Mouse (Mus musculus) left cerebral cortex, adult 11 months (tissue): ENCODE results near the gene Zfp809.
"Not testable (repeated sequence)": the region's sequence is repeated elsewhere in the genome, so short reads cannot be mapped to it uniquely, and the experiment has no call there.

Source experiments
- DNase-seq: peaks from one replicate; pipeline ENCODE4 v3.0.0; 2022; ENCODE audit warnings: low spot score

Zfp809 gene

DNA sequence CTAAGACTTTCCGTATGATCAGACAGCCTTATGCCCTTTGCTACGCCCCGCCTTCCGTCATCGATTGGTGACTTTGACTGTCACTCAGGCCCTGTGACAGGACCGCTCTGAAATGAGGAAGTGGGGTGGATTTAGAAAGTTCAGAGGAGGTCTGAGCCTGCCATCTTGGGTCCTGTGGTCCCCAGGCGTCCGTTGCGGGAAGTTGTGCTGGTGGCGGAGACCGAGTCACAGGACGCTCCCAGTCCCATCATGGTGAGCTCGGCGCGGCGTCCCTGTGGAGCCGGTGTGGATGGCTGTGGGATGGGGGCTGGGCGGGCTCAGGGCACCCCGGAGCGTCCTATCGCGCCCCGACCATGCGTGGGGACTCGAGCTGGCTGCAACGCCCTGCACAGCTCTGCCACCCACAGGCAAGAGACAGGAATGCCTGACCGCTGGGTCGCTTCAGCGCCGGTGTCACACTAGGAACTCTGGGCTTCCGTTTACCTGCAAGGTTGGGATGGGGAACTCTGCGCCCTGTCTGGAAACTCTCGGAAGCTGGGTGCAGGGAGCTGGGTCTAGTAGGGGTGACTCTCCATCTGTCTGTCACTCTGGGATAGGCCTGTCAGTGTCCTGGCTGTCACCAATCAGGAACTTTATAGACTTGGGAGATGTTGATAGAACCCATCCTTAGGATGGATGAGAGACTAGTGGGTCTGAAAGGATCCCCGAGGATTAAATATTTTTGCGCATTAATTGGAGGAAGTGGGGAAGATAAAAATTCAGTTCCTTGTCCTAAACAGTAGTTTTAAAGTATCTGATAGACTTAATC, at the start of gene Zfp809:
Gene Zfp809 (plus strand): TSS at position 134 of the 808 bp plus-strand sequence.
- peak; percentile 99 for DNase-seq

DNA sequence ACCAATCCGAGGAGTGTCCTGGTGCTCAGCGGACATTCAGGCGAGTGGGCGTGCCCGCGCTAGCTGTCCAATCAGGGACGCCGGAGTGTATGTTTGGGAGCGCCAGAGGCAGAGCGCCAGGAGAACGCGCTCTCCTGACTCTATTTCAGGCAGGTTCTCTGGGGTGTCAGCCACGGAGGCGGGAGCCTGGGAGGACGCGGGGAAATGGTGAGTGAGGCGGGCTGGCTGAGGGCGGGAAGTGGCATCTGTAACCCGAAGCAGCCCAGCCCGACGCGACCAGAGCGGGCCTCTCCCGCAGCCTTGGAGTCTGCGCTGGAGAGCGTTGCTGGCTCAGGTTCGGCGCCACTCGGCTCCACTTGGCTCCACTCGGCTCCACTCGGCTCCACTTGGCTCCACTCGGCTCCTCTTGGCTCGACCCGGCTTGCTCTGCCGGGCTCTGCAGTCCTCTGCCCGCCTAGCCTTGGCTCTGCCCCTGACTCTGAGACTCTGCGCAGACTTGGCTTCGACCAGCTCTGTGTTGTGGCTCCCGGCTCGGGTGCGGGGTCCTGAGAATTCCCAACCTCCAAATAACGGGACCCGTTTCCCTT, 37.4 kb upstream of the Zfp809 start, which contains the start of gene Zfp872:
Gene Zfp872 (plus strand): TSS at position 66 of the 587 bp plus-strand sequence.
- peak; percentile 22 for DNase-seq

DNA sequence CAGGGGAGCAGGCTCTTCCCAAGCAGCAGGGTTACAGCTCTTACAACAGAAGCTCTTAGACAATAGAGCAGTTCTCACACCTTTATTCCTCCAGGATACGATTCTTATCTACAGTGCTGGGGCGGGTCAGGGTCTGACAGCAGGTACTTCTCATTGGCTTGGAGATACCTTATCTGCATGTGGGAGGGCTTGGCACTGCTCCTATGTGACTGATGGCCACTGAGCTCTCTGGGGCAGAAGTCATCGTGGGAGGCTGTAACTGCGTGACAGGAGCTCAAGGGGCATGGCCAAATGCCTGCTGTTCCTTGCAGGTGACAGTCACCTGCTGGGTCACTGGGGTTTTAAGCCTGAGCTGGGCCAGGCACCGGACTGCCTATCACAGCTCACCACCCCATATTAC, 29.1 kb upstream of the Zfp809 start:
- no peak for DNase-seq

DNA sequence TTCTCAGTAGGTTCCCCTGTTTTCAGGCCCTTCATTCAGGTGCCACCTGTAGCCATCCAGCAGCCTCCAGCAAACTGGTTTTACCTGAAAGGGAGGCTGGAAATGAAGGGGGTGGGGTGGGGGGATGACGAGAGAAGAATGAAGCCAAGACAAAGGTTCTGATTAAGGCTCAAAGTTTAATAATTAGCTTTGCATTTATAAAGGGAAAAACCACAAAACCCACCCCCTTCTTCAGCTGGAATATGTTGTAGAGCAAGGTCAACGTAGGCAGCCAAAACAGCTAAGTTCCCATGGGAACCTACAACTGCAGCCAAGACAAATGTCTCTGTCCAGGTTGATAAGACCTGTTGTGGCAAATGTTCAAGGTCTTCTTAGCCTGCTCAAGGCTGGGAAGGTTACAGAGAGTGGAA, 11.7 kb upstream of the Zfp809 start:
- DNase-seq, result no peak

DNA sequence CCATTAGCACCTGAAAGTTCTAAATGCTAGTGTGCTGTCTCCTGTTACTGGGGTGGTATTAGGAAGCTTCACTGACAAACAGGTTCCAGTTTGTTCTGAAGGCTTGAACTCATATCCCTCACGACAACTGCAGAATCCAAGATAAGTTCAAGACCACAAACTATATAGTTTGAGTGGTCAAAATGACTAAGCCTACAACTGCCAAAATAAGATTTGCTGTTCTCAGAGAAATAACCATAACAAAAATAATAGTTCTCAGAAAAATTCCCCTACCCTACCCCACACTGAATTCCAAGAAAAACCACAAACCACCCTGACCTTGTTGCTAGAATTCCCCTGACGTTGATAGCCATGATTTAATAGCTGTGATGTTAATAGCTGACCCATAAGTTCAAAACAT, 11.0 kb upstream of the Zfp809 start:
- no peak for DNase-seq

DNA sequence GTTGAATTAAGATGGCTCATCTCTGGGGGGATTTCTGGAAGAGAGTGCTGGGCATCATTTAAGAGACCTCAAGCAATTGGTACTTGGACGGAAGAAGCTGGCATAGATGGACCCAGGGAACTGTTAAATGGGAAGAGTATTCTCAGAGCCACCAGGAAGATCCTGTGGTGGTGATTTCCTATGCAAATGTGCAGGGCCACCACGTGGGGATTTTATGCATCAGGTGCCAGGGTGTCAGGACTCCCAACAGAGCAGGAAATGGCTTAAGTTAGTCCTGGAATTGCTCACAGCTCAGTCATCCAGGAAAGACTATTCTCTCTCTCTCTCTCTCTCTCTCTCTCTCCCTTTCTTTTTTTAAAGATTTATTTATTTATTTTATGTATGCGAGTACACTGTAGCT, 8.8 kb upstream of the Zfp809 start:
- DNase-seq, result no peak

DNA sequence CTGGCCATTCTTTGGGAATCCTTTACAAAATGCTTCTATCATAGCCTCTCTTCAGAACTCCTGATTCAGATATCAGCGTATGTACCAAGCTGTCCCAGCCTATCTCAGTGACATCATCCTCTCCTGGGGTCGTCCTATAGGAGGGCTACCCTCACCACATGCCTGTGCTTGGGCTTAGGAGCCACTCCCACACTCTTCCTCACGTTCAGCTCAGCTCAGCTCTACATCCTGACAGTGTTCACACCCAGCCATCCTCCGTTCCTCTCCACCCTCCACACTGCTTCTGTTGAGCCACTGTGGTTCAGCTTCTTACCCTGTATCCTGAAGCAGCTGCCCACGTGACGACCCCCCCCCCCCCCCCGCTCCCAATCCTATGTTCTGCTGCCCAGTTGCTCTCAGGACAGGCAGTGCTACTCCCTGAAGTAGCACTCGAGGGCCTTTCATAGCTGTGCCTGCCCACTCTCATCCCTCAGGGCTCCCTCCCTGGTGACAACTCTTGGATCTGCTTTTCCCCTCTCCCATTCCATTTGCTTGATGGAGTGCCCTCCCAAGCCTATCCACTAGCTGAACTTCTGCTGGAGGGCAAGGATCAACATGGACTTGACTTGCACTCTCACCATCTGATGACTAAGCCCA, 7.5 kb upstream of the Zfp809 start:
- no peak for DNase-seq

DNA sequence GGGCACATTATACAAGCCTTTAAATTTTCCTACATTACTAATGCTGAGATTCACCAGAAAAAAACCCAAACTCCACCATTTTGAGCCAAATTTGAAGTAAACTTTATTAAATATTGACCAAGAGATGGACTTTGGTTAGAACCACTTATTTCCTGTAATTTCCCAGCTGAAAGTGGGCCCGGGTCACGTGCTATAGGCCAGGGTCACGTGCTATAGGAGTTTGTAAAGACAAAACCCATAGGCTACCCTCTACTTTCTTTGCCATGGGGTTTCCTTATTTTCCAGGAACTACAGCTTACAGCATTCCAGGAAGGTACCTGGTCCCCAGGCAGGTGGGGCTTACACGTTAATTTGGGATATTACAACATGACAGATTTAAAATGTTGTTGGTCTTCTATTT, 1.4 kb upstream of the Zfp809 start:
- no peak for DNase-seq

DNA sequence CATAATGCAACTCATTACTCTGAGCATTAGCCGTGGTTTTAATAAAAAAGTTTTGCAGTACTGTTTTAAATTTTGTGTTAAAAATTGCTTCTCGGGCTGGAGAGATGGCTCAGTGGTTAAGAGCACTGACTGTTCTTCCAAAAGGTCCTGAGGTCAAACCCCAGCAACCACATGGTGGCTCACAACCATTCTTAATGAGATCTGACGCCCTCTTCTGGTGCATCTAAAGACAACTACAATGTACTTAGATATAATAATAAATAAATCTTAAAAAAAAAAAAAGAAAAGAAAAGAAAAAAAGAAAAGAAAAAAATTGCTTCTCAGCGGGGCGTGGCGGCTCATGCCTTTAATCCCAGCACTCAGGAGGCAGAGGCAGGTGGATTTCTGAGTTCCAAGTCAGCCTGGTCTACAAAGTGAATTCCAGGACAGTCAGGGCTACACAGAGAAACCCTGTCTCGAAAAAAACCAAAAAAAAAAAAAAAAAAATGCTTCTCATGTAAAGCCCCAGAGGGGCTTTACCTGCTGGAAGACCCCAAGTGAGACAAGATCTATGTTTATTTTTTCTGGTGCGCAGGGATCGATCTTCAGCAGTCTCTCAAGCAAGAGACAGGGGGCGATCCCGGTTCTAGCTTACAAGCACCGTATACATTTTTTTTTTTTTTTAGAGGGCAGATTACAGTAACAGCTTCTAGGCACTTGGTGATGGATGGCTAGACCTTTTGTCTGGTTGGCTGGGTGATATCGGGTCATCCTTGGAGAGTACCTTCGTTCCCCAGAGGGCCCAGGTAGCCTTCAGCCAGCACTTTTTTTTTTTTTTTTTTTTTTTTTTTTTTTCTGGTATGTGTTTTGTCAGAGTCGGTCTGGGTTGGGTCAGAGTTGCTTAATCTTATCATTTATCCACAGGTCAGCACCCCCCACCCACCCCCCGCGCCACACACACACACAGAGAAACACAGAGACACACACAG, 694 bp upstream of the Zfp809 start:
- DNase-seq, result no peak

DNA sequence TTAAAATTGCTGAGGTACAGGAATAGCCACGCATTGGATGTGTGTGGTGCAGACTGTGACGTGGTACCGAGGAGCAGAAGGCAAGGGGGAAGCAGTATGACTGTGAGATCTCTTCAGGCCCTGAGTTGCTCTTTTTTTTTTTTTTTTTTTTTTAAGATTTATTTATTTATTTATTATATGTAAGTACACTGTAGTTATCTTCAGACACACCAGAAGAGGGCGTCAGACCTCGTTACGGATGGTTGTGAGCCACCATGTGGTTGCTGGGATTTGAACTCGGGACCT, 817 bp downstream of the Zfp809 start:
- DNase-seq, result not testable (repeated sequence)

DNA sequence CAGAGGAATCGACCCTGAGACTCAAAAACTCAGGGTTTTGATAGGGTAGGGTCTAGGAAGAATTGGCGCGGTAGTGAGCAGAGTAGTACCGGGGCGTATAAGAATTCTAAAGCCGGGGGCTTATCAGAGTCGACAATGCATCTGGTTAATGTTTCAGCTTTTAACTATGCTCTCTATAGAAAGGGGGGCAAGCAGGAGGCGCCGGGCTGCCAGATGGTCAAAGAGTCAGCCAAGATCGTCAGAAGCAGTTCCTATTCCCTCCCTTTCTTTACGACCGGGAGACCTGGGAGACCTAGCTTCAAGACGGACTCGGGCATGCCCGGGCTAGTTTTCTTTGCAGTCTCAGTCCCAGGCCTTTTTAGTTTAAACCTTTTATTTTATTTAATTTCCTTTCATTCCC, 1.3 kb downstream of the Zfp809 start:
- no peak for DNase-seq

DNA sequence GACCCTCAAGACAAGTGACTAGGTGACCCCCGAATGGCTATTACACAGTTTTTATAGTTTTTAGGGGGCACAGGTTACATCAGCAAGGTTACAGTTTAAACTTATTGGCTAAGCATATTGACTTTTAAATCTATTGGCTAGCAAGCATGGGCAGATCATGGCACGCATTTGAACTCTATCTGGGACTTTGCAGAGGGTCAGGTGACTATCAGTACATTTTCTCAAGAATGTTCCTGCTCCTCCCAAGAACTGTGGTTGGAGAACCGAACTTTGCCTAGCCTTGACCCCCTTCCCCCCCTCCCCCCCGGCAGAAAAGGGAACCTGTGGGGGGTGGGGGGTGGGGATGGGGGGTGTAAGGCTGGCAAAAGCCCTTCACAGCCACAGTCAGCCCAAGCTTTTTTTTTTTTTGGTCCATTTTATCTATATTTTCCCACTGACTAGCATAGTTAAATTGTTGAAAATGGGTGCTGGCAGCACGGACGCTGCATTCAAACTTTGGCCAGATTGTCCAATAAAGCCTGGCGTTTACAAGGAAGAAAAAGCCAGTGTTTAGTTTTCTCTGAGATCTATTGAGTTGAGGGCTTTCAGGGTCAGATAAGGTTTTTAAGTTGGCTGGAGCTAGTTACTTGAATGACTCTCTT, 4.0 kb downstream of the Zfp809 start:
- DNase-seq, result no peak

DNA sequence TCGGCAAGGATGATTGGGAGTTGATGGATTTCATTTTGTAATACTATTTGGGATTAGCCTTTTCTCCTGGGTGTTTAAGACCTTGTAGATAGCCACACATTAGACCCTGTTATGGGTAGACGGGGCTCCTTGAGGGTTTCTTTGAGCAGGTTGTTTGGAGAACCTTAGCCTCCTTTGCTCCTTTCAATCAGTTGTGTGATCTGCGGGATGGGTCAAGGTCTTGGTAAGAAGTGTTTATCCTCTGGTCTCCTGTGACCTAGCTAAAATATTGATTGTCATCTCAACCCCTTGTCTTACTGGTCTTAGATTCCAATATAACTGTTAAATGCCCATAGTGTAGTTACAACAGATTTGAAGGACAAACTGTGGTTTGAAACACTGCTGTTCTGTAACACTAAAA, 4.5 kb downstream of the Zfp809 start:
- DNase-seq, result no peak

DNA sequence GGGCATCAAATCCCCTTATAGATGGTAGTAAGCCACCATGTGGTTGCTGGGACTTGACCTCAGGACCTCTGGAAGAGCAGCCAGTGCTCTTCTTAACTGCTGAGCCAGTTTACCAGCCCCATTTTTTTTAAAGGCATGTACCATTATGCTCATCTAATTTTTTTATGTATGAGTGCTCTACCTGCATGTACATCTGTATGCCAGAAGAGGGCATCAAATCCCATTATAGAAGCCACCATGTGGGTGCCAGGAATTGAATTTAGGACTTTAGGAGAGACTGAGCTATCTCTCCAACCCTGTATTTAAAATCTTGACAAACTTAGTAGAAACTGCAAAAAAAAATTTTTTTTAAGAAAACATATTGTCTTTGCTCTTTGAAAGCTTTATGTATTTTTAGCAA, 5.0 kb downstream of the Zfp809 start:
- no peak for DNase-seq

DNA sequence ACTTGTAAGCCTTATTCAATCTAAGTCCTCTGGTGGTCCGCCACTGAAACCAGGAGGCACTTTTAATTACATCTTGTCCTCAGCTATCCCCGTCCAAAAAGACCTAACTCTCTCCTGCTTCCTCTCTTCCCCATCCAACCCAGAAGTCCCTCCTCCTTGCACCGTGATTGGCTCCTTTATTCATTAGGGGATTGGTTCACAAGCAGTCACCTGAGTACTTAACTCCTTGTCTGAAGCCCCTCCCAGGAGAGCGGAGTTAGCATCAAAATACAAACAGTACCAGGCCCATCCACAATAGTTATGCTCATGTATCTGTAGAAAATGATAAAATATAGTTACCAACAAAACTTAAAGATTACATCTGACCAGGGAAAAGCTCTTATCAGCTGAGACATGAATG, 14.5 kb downstream of the Zfp809 start:
- DNase-seq, result no peak

DNA sequence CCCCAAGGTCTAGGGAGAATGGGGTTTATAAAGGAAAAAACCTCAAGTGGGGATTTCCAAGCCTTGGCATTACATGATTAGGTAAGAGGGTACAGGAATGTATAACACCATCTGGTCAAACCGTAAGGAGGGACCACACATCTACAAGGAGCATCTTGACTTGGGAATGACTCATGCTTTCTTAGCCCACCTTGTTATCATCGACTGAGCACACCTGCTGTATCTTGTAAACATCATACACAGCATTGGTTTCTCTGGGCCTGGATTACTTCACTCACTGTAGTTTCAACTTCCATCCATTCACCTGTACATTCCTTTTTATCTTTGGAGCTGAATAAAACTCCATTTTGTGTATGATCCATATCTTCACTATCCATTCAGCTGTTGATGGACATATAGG, 18.7 kb downstream of the Zfp809 start:
- DNase-seq, result no peak

DNA sequence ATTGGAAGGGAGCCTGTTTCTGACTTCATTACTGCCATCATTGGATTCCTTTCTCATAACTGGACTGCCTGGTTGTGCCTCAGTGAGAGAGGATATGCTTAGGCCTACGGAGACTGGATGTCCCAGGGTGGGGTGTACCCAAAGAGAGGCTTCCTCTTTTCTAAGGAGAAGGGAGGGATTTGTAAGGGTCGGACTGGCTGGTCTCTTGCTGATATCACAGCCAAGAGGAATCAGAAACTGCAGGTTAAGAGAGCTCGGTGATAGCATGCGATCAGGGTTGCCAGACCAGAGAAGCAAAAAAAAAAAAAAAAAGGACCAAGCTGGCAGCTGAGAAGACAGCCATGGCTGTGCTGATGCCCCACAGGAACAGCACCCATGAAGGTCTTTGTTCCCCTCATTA, 31.1 kb downstream of the Zfp809 start:
- DNase-seq, result no peak

DNA sequence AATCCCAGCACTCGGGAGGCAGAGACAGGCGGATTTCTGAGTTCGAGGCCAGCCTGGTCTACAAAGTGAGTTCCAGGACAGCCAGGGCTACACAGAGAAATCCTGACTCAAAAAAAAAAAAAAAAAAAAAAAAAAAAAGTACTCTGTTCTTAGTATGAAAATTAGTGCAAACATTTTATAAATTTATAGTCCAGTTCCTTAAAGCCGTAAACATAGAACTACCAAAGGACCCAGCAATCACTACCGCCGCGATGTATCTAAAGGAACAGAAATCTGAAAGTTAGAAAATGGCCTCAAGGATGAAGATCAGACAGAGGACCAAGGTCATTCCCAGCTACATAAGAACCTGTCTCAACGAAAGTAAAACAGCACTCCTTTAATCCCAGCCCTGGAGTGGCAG, 33.3 kb downstream of the Zfp809 start:
- DNase-seq, result no peak

DNA sequence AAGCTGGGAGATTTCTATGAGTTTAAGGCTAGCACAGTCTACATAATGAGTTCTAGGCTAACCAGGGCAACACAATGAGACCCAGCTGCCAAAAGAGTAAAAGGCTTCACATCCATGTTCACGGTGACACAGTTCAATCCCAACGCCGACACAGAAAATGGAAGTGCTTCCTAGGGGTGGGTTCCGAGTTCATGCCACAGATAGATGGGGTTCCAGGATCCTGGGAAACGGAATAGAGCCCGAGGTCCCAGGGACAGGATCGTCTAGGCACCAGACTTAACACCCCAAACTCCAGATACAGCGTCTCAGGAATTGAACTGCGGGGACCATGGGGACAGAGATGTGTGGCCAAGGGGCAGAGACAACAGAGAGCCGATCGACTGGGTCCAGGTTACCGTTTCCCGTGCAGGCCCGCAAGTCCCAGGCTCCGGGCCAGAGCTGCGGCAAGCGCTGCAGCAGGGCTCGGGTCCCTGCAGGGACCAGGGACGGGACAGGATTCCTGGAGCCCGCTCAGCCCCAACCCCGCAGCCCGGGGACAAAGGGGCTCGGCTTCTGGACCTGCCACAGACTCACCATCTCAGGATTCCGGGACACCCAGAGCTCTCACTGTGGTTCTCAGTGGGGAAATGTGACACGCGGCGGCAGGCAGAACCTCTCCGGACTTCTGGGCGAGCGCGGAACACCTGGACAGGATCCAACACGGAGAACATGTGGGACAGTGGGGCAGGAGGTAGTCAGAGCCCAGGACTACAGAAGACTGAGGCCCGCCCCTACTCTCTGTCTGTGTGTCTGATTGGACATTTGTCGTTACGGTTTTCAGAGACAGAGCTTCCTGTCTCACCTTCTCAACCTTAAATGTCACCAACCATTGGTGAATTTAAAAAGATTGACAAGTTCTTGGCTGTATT, 33.9 kb downstream of the Zfp809 start, which contains the start of gene Zfp599:
Gene Zfp599 (minus strand): TSS at position 712 of the 908 bp plus-strand sequence.
- peak; percentile 51 for DNase-seq

DNA sequence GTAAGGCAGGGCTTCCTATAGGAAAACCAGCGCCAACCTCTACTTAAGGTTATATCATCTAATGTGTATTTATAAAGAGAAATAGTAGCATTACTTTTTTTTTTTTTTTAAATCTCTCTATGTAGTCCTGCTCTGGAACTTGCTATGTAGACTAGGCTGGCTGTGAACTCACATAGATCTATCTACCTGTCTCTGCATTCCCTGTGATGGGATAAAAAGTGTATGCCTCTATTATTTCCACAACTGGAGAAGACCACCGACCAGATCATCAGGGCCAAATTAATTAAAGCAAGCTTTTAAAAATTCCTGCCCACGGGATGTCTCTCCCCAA, 34.5 kb downstream of the Zfp809 start:
- DNase-seq, result no peak

DNA sequence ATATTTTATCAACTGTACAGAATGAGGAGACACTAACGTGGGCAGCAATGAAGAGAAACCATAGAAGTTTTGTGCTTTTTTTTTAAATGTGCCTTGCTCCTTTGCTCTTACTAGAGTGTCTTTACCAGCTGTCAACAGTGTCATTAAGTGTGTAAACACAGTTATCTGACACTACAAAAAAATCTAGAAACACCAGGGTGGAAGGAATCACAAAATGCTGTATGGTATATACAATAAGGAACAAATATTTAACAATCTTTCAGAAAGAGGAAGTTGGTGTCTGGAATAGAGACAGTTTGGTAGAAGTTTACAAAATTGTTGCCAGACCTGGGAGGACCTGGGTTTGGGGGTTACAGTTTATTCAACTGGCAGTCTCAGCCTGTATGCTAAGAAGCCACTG, 36.1 kb downstream of the Zfp809 start:
- DNase-seq, result no peak
